8 mouse cellular contexts compared by ENCODE assay signal in genomic region chr6:38433261-38434033, GRCm38 (mm10). TPM values are rescaled to one million over a fixed set of nuclear protein-coding genes. Genes with fewer than 3 reads are reported as not detected.
A peak's percentile ranks its signal among the peaks of the same experiment; 100 is the strongest.
DNase-seq lines count a peak whose midpoint lies in the region; ATAC-seq and TF ChIP-seq lines count a peak whose summit lies in the region.

Gene Ubn2, plus strand, starts transcription at chr6:38433950.

- H3K4me2 ChIP-seq in forebrain, postnatal 0 days (ENCODE audit: low read depth) = peak within 1 kb of the TSS; percentile 61
- H3K4me2 ChIP-seq in lung, embryonic 15.5 days = peak within 1 kb of the TSS; percentile 83

- no peaks in the 10 kb centered on the region for H3K27me3 ChIP-seq in MEL (ENCODE audit: control insufficient read depth in 1 of 2, insufficient read depth in 2 of 2, low read length in 2 of 2)
- no peaks in the 10 kb centered on the region for H3K27me3 ChIP-seq in cerebellum, adult 2 months (ENCODE audit: control insufficient read depth, insufficient read depth, low read length)
- H3K27me3 ChIP-seq in forebrain, postnatal 0 days (ENCODE audit: insufficient read depth, low read length) = no peaks in the 10 kb centered on the region
- H3K27me3 ChIP-seq in lung, embryonic 15.5 days = no peaks in the 10 kb centered on the region

- TF ChIP-seq POLR2A in MEL (IDR thresholded peaks at IDR 0.05; ENCODE audit: control insufficient read depth in 1 of 2, insufficient read depth in 1 of 2, low read depth in 1 of 2, low read length in 2 of 2, poor library complexity in 1 of 2) = peak; percentile 85 to 95
- TF ChIP-seq POLR2A in cerebellum, adult 2 months (IDR thresholded peaks at IDR 0.05; ENCODE audit: borderline replicate concordance, insufficient read depth, low read length) = peak; percentile 77

- ATAC-seq in forebrain, postnatal 0 days = peak; percentile 98
- ATAC-seq in lung, embryonic 15.5 days (ENCODE audit: borderline replicate concordance, extremely low read depth, low FRiP score, low TSS enrichment) = peak; percentile 96

- TF ChIP-seq EP300 in MEL (IDR thresholded peaks at IDR 0.05; ENCODE audit: low read depth in 1 of 2, low read length in 2 of 2) = 0 out of 4 replicates have a peak, but pooled peaks of 1 of the 2 experiments have one; percentile 18

- H3K4me1 ChIP-seq in MEL (ENCODE audit: control insufficient read depth in 1 of 2, insufficient read depth in 2 of 2, low read length in 2 of 2) = peaks cover 5 to 11% of the 10 kb centered on the region in 2 experiments
- H3K4me1 ChIP-seq in cerebellum, adult 2 months (ENCODE audit: control insufficient read depth, insufficient read depth, low read length) = no peaks in the 10 kb centered on the region; the same call in 1 of the 2 replicates
- H3K4me1 ChIP-seq in forebrain, postnatal 0 days (ENCODE audit: insufficient read depth) = peaks cover 13% of the 10 kb centered on the region
- H3K4me1 ChIP-seq in lung, embryonic 15.5 days = 0 out of 2 replicates have a peak, but pooled peaks cover 11% of the 10 kb centered on the region

- no peak for TF ChIP-seq RAD21 in MEL (IDR thresholded peaks at IDR 0.05; ENCODE audit: low read depth, low read length)

- H3K36me3 ChIP-seq in MEL (ENCODE audit: control insufficient read depth in 1 of 2, insufficient read depth in 2 of 2, low read length in 2 of 2) = peaks cover 0 to 26% of the 10 kb centered on the region in 2 experiments; a peak in 2 of 4 replicates
- H3K36me3 ChIP-seq in forebrain, postnatal 0 days (ENCODE audit: insufficient read depth) = no peaks in the 10 kb centered on the region
- H3K36me3 ChIP-seq in lung, embryonic 15.5 days = no peaks in the 10 kb centered on the region

- TF ChIP-seq CTCF in MEL (IDR thresholded peaks at IDR 0.05 in 2 of 3, conservative IDR thresholded peaks at IDR 0.05 in 1 of 3; ENCODE audit: control insufficient read depth in 1 of 3, insufficient read depth in 1 of 3, low read depth in 2 of 3, low read length in 3 of 3, poor library complexity in 1 of 3, severe bottlenecking in 1 of 3) = no peak
- no peak for TF ChIP-seq CTCF in cerebellum, adult 2 months (IDR thresholded peaks at IDR 0.05; ENCODE audit: borderline replicate concordance, insufficient read depth, low read depth, low read length)
- TF ChIP-seq CTCF in forebrain, postnatal 0 days (IDR thresholded peaks at IDR 0.05; ENCODE audit: low read depth) = no peak

- H3K4me3 ChIP-seq in MEL (ENCODE audit: control insufficient read depth in 1 of 2, insufficient read depth in 1 of 2, low read depth in 2 of 2, low read length in 2 of 2) = peak within 1 kb of the TSS; percentile 76 to 83
- peak within 1 kb of the TSS; percentile 86 for H3K4me3 ChIP-seq in cerebellum, adult 2 months (replicated peaks; ENCODE audit: insufficient read depth, low read depth, low read length)
- H3K4me3 ChIP-seq in forebrain, postnatal 0 days (ENCODE audit: low read depth, low read length) = peak within 1 kb of the TSS; percentile 95
- H3K4me3 ChIP-seq in lung, embryonic 15.5 days = peak within 1 kb of the TSS; percentile 66

- DNase-seq in MEL (ENCODE audit: low read depth, low spot score) = peak; percentile 99
- peak; percentile 99 for DNase-seq in cerebellum, adult 2 months
- DNase-seq in forebrain, postnatal 0 days = peak; percentile 100
- DNase-seq in heart, postnatal 4 days = peak; percentile 98
- peak; percentile 98 to 99 for DNase-seq in layer of hippocampus, adult 8-10 months (ENCODE audit: low spot score in 2 of 2)
- peak; percentile 98 for DNase-seq in ovary, adult 18-20 months (ENCODE audit: low spot score)
- DNase-seq in thymus, postnatal 0 days (ENCODE audit: low spot score) = peak; percentile 100

- peak within 1 kb of the TSS; percentile 93 for H3K9ac ChIP-seq in MEL (ENCODE audit: control insufficient read depth, low read depth, low read length, poor library complexity, severe bottlenecking)
- H3K9ac ChIP-seq in forebrain, postnatal 0 days = peak within 1 kb of the TSS; percentile 81
- H3K9ac ChIP-seq in lung, embryonic 15.5 days = peak within 1 kb of the TSS; percentile 90

- under 1% methylated on average over 64 of the region's 64 CpGs for WGBS in cerebellum, adult 2 months
- 2% methylated on average over 64 of the region's 64 CpGs for WGBS in forebrain, postnatal 0 days
- under 1% methylated on average over 64 of the region's 64 CpGs for WGBS in lung, embryonic 15.5 days

- no peaks in the 10 kb centered on the region for H3K9me3 ChIP-seq in MEL (replicated peaks; ENCODE audit: insufficient read depth, low read length)
- no peaks in the 10 kb centered on the region for H3K9me3 ChIP-seq in forebrain, postnatal 0 days (ENCODE audit: low read length)
- H3K9me3 ChIP-seq in lung, embryonic 15.5 days = no peaks in the 10 kb centered on the region

- peak within 1 kb of the TSS; percentile 93 for H3K27ac ChIP-seq in MEL (ENCODE audit: control insufficient read depth, low read depth, low read length)
- peak within 1 kb of the TSS; percentile 97 for H3K27ac ChIP-seq in cerebellum, adult 2 months (ENCODE audit: insufficient read depth, low read length)
- H3K27ac ChIP-seq in forebrain, postnatal 0 days (ENCODE audit: low read depth, low read length) = peak within 1 kb of the TSS; percentile 99
- peak within 1 kb of the TSS; percentile 97 for H3K27ac ChIP-seq in lung, embryonic 15.5 days

- peaks cover 37% of the 10 kb centered on the region for H3K79me2 ChIP-seq in MEL (ENCODE audit: control insufficient read depth, insufficient read depth, low read length, poor library complexity)

TF ChIP-seq in MEL, 35 proteins besides CTCF, POLR2A, EP300 and RAD21 (continues in another document):
- TF ChIP-seq USF2 (IDR thresholded peaks at IDR 0.05; ENCODE audit: borderline replicate concordance in 1 of 2, insufficient read depth in 1 of 2, low read depth in 1 of 2, low read length in 2 of 2) (no peak), MAZ (IDR thresholded peaks at IDR 0.05; ENCODE audit: low read depth, low read length) (no peak; the same call in 1 of the 2 replicates), ELF1 (IDR thresholded peaks at IDR 0.05; ENCODE audit: low read depth, low read length) (peak; percentile 89), MEF2A (IDR thresholded peaks at IDR 0.05; ENCODE audit: extremely low read depth, insufficient replicate concordance, low read depth, low read length, poor library complexity, severe bottlenecking) (no peak), SMC3 (IDR thresholded peaks at IDR 0.05; ENCODE audit: low read depth, low read length) (no peak), HCFC1 (IDR thresholded peaks at IDR 0.05; ENCODE audit: low read depth, low read length) (peak; percentile 89), NELFE (IDR thresholded peaks at IDR 0.05; ENCODE audit: low read depth, low read length) (peak; percentile 81), ZMIZ1 (IDR thresholded peaks at IDR 0.05; ENCODE audit: low read depth, low read length) (peak; percentile 84; the same call in 1 of the 2 replicates), TCF12 (IDR thresholded peaks at IDR 0.05; ENCODE audit: low read depth, low read length) (peak; percentile 53; the same call in 1 of the 2 replicates), UBTF (IDR thresholded peaks at IDR 0.05; ENCODE audit: borderline replicate concordance, insufficient read depth, low read depth, low read length) (peak; percentile 24; the same call in 1 of the 2 replicates), MAX (IDR thresholded peaks at IDR 0.05; ENCODE audit: low read length) (peak; percentile 66), TBP (IDR thresholded peaks at IDR 0.05; ENCODE audit: low read depth, low read length) (peak; percentile 91), USF1 (IDR thresholded peaks at IDR 0.05; ENCODE audit: low read depth, low read length) (peak; percentile 18; the same call in 1 of the 2 replicates), TAL1 (IDR thresholded peaks at IDR 0.05; ENCODE audit: low read length) (no peak), MYB (IDR thresholded peaks at IDR 0.05; ENCODE audit: low read depth, low read length) (peak; percentile 47; the same call in 1 of the 2 replicates), NRF1 (IDR thresholded peaks at IDR 0.05; ENCODE audit: insufficient read depth, low read depth, low read length, poor library complexity, severe bottlenecking) (peak; percentile 93), ZNF384 (IDR thresholded peaks at IDR 0.05; ENCODE audit: low read depth, low read length) (no peak; the same call in 1 of the 2 replicates), E2F4 (IDR thresholded peaks at IDR 0.05; ENCODE audit: borderline replicate concordance, low read depth, low read length) (no peak), RCOR1 (IDR thresholded peaks at IDR 0.05; ENCODE audit: low read depth, low read length) (no peak), MXI1 (IDR thresholded peaks at IDR 0.05; ENCODE audit: low read depth, low read length) (peak; percentile 95), CHD1 (IDR thresholded peaks at IDR 0.05; ENCODE audit: low read depth, low read length) (no peak; the same call in 1 of the 2 replicates), GABPA (IDR thresholded peaks at IDR 0.05; ENCODE audit: low read depth, low read length) (no peak), SIN3A (IDR thresholded peaks at IDR 0.05; ENCODE audit: low read length) (peak; percentile 100), MYC (IDR thresholded peaks at IDR 0.05; ENCODE audit: low read depth, low read length) (0 out of 2 replicates have a peak, but pooled peaks have one; percentile 50), JUND (IDR thresholded peaks at IDR 0.05; ENCODE audit: low read depth, low read length) (no peak), ZC3H11A (IDR thresholded peaks at IDR 0.05; ENCODE audit: low read depth, low read length) (no peak), POLR2AphosphoS2 (IDR thresholded peaks at IDR 0.05; ENCODE audit: low read length) (peak; percentile 87), ETS1 (IDR thresholded peaks at IDR 0.05; ENCODE audit: low read depth, low read length) (peak; percentile 88), GATA1 (IDR thresholded peaks at IDR 0.05; ENCODE audit: low read depth, low read length) (no peak), MAFK (IDR thresholded peaks at IDR 0.05; ENCODE audit: borderline replicate concordance, low read depth, low read length) (no peak), ZKSCAN1 (IDR thresholded peaks at IDR 0.05; ENCODE audit: low read depth, low read length) (no peak)

RNA-seq across cellular contexts. Expression of gene Ubn2, which starts in this region (rescaled TPM):
- 12.1 and 13.6 TPM in 2 replicates for total RNA-seq in MEL (2012; rRNA removed)
- 10 to 100 TPM; 16.0 to 39.4 TPM for polyA plus RNA-seq in MEL (2012; ENCODE audit: insufficient read depth in 1 of 2, insufficient read length in 2 of 2, low read depth in 1 of 2, low replicate concordance in 2 of 2, missing spikeins in 1 of 2)
- 25.0 and 27.1 TPM in 2 replicates for polyA plus RNA-seq in cerebellum, adult 2 months (2012; rRNA removed)
- total RNA-seq in forebrain, postnatal 0 days (2014; rRNA removed) = 21.1 and 30.0 TPM in 2 replicates
- 5.0 and 8.8 TPM in 2 replicates for polyA plus RNA-seq in forebrain, postnatal 0 days (2015; fragmentation: Nextera tagmentation; extraction: Ambion mirVana)
- total RNA-seq in heart, postnatal 4 days (2021) = 10 to 100 TPM; 27.5 to 29.5 TPM
- 10 to 100 TPM; 49.4 to 59.6 (median 53.8) TPM for total RNA-seq in layer of hippocampus, adult 8-10 months (2022)
- 10.1 and 12.7 TPM in 2 replicates for polyA plus RNA-seq in lung, embryonic 15.5 days (2015; fragmentation: Nextera tagmentation; extraction: Ambion mirVana)
- 5.8 and 10.6 TPM in 2 replicates for polyA plus RNA-seq in thymus, postnatal 0 days (2015; fragmentation: Nextera tagmentation; extraction: Ambion mirVana)

Comparison
In these comparisons a context has a peak if more than half of its experiments do, and no peak if none do; other contexts are left out.
1. Peak in every context shown above with its lines: DNase-seq, ATAC-seq, H3K4me3 ChIP-seq and H3K27ac ChIP-seq.